Mouse (Mus musculus): ENCODE results near the gene Setdb1. TPM values are rescaled to one million over a fixed set of nuclear protein-coding genes. Genes with fewer than 3 reads are reported as not detected.

Gene Setdb1
- polyA plus RNA-seq, 1 experiment from 2014 or later = 16.7 TPM

- Histone ChIP-seq H3K9ac (0 out of 2 replicates have a peak overlapping the region, but pooled peaks have one; percentile 28), H3K4me2 (peak overlapping the region; percentile 50), H3K27me3 (no peaks in the 10 kb centered on the region), H3K36me3 (peaks cover 26% of the 10 kb centered on the region), H3K4me3 (peak overlapping the region; percentile 20), H3K9me3 (replicated peaks) (no peaks in the 10 kb centered on the region), H3K4me1 (replicated peaks) (peaks cover 40% of the 10 kb centered on the region), H3K27ac (peak overlapping the region; percentile 71)
- no peak for ATAC-seq (replicated peaks; ENCODE audit: insufficient number of reproducible peaks, insufficient read depth, low FRiP score, low read depth)
- WGBS = 12% methylated on average over 12 of the region's 12 CpGs
Measured at GRCm38 (mm10) chr3:95317414-95318080, 39.5 kb downstream of the Setdb1 start.

- Histone ChIP-seq H3K4me2 (peak overlapping the region; percentile 92), H3K4me1 (replicated peaks) (peaks cover 42% of the 10 kb centered on the region), H3K9ac (peak overlapping the region; percentile 98), H3K4me3 (peak overlapping the region; percentile 94), H3K36me3 (peaks cover 11% of the 10 kb centered on the region), H3K27me3 (no peaks in the 10 kb centered on the region), H3K27ac (peak overlapping the region; percentile 98), H3K9me3 (replicated peaks) (no peaks in the 10 kb centered on the region)
- ATAC-seq (replicated peaks; ENCODE audit: insufficient number of reproducible peaks, insufficient read depth, low FRiP score, low read depth) = no peak
- 8% methylated on average over 9 of the region's 9 CpGs for WGBS
Measured at GRCm38 (mm10) chr3:95315844-95316550, 41.0 kb downstream of the Setdb1 start.

DNA sequence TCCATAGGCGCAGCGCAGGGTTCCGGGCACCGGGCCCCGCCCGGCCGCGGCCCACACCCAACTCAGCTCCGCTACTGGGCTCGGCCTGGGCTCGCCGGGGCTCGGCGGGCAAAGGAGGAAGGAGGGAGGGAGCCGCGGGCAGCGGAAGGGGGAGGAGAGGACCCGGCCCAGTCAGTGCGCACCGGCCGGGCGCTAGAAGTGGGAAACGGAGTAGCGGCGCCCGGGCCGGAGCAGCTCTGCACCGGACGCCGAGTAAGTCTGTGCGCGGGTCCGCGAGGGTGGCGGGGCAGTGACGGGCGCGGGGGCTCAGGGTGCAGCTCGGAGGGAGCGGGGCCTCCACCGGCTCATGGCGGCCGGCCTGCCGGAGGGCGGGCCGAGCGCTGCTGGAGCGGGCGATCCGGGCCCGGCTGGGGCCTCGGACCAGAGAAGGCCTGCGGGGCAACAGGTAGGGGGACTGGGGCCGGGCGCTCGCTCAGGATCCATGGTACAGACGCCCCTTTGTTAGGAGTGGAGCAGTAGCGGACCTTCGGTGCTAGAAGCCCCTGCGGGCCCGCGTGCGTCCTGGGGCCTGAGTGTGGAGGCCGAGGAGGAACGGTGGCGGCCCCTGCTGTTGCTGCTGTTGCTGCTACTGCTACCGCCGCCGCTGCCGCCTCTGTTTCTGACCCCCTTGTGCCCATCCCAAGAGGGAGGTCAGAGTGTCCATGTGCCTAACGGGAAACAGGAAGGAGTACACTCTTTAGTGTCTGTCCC is 41.7 kb downstream of the Setdb1 start:
- H3K9ac ChIP-seq = peak overlapping the region; percentile 98
- ATAC-seq (replicated peaks; ENCODE audit: insufficient number of reproducible peaks, insufficient read depth, low FRiP score, low read depth) = peak; percentile 94
- peaks cover 3% of the 10 kb centered on the region for H3K36me3 ChIP-seq
- no peaks in the 10 kb centered on the region for H3K9me3 ChIP-seq (replicated peaks)
- peak overlapping the region; percentile 92 for H3K4me2 ChIP-seq
- H3K4me1 ChIP-seq (replicated peaks) = peaks cover 42% of the 10 kb centered on the region
- peak overlapping the region; percentile 94 for H3K4me3 ChIP-seq
- no peaks in the 10 kb centered on the region for H3K27me3 ChIP-seq
- whole genome bisulfite sequencing = under 1% methylated on average over 71 of the region's 71 CpGs
- H3K27ac ChIP-seq = peak overlapping the region; percentile 98

- Histone ChIP-seq H3K9ac (peak within 1 kb of the TSS; percentile 98), H3K27ac (peak within 1 kb of the TSS; percentile 98), H3K4me3 (peak within 1 kb of the TSS; percentile 94), H3K4me1 (replicated peaks) (peaks cover 42% of the 10 kb centered on the region), H3K4me2 (peak within 1 kb of the TSS; percentile 92), H3K9me3 (replicated peaks) (no peaks in the 10 kb centered on the region), H3K36me3 (no peaks in the 10 kb centered on the region), H3K27me3 (no peaks in the 10 kb centered on the region)
- ATAC-seq (replicated peaks; ENCODE audit: insufficient number of reproducible peaks, insufficient read depth, low FRiP score, low read depth) = no peak
- 5% methylated on average over 27 of the region's 27 CpGs for WGBS
Measured at GRCm38 (mm10) chr3:95314486-95315093, 42.4 kb downstream of the Setdb1 start, which contains the start of gene Cers2. Gene Cers2, plus strand, starts transcription at chr3:95314791.

DNA sequence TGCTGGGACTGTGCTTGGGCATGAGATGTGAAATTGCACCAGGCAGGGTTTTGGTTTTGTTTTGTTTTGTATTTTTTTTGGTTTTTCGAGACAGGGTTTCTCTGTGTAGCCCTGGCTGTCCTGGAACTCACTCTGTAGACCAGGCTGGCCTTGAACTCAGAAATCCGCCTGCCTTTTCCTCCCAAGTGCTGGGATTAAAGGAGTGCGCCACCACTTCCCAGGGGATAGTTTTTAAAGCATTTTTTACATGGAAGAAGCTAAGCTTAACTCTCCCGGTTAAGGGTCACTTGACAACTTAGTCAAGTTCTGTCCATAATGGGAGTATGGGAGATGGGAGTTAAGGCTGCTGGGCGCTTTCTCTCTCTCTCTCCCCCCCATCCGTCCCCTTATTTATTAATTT is 42.9 kb downstream of the Setdb1 start:
- peak overlapping the region; percentile 92 for H3K4me2 ChIP-seq
- ATAC-seq (replicated peaks; ENCODE audit: insufficient number of reproducible peaks, insufficient read depth, low FRiP score, low read depth) = no peak
- no peaks in the 10 kb centered on the region for H3K36me3 ChIP-seq
- H3K9me3 ChIP-seq (replicated peaks) = no peaks in the 10 kb centered on the region
- H3K4me3 ChIP-seq = peak overlapping the region; percentile 94
- H3K27me3 ChIP-seq = no peaks in the 10 kb centered on the region
- H3K27ac ChIP-seq = no peak overlapping the region
- WGBS = 72% methylated on average over 6 of the region's 6 CpGs
- no peak overlapping the region for H3K9ac ChIP-seq
- peaks cover 39% of the 10 kb centered on the region for H3K4me1 ChIP-seq (replicated peaks)

GRCm38 (mm10) chr3:95313476-95313875 is 43.5 kb downstream of the Setdb1 start:
- H3K27me3 ChIP-seq = no peaks in the 10 kb centered on the region
- H3K4me1 ChIP-seq (replicated peaks) = peaks cover 33% of the 10 kb centered on the region
- no peaks in the 10 kb centered on the region for H3K9me3 ChIP-seq (replicated peaks)
- H3K36me3 ChIP-seq = no peaks in the 10 kb centered on the region
- WGBS = 49% methylated on average over 7 of the region's 7 CpGs
- no peak overlapping the region for H3K4me3 ChIP-seq
- no peak overlapping the region for H3K9ac ChIP-seq
- no peak overlapping the region for H3K27ac ChIP-seq
- ATAC-seq (replicated peaks; ENCODE audit: insufficient number of reproducible peaks, insufficient read depth, low FRiP score, low read depth) = no peak
- no peak overlapping the region for H3K4me2 ChIP-seq

DNA sequence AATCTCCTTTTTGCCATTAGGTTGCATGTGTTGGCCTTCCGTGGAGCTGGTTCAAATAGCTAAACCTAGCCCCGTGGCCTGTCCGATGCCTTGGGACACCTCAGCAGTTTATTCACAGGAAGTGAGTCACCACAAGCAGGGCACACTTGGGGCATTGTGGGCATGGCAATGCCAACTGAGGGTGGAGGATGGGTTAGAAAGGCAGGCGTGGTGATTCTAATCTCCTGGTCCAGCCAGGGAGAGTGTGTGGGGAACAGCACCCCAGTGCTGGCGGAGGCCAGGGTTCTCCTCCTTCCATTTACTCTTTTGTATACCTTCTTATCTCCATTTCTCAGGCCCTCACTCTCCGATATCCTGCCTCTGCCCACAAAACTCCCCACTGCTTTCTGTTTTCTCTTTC is 44.4 kb downstream of the Setdb1 start:
- Histone ChIP-seq H3K36me3 (no peaks in the 10 kb centered on the region), H3K9ac (no peak overlapping the region), H3K27me3 (no peaks in the 10 kb centered on the region), H3K9me3 (replicated peaks) (no peaks in the 10 kb centered on the region), H3K4me1 (replicated peaks) (peaks cover 26% of the 10 kb centered on the region), H3K27ac (no peak overlapping the region), H3K4me3 (no peak overlapping the region), H3K4me2 (no peak overlapping the region)
- WGBS = 62% methylated on average over 6 of the region's 6 CpGs
- no peak for ATAC-seq (replicated peaks; ENCODE audit: insufficient number of reproducible peaks, insufficient read depth, low FRiP score, low read depth)

- Histone ChIP-seq H3K4me3 (no peak overlapping the region), H3K4me2 (no peak overlapping the region), H3K9ac (no peak overlapping the region), H3K27me3 (no peaks in the 10 kb centered on the region), H3K27ac (no peak overlapping the region), H3K9me3 (replicated peaks) (no peaks in the 10 kb centered on the region), H3K4me1 (replicated peaks) (peaks cover 20% of the 10 kb centered on the region), H3K36me3 (no peaks in the 10 kb centered on the region)
- 64% methylated on average over 9 of the region's 9 CpGs for WGBS
- ATAC-seq (replicated peaks; ENCODE audit: insufficient number of reproducible peaks, insufficient read depth, low FRiP score, low read depth) = no peak
Measured at GRCm38 (mm10) chr3:95310968-95311882, 45.8 kb downstream of the Setdb1 start.

- Histone ChIP-seq H3K9ac (no peak overlapping the region), H3K4me1 (replicated peaks) (peaks cover 14% of the 10 kb centered on the region), H3K27me3 (no peaks in the 10 kb centered on the region), H3K27ac (no peak overlapping the region), H3K36me3 (no peaks in the 10 kb centered on the region), H3K9me3 (replicated peaks) (no peaks in the 10 kb centered on the region), H3K4me2 (no peak overlapping the region), H3K4me3 (no peak overlapping the region)
- ATAC-seq (replicated peaks; ENCODE audit: insufficient number of reproducible peaks, insufficient read depth, low FRiP score, low read depth) = no peak
- 59% methylated on average over 3 of the region's 3 CpGs for WGBS
Measured at GRCm38 (mm10) chr3:95310496-95310895, 46.5 kb downstream of the Setdb1 start.

- no peaks in the 10 kb centered on the region for H3K9me3 ChIP-seq (replicated peaks)
- H3K4me2 ChIP-seq = no peak within 1 kb of the TSS
- no peak within 1 kb of the TSS for H3K4me3 ChIP-seq
- H3K27ac ChIP-seq = no peak within 1 kb of the TSS
- no peaks in the 10 kb centered on the region for H3K27me3 ChIP-seq
- H3K9ac ChIP-seq = no peak within 1 kb of the TSS
- ATAC-seq (replicated peaks; ENCODE audit: insufficient number of reproducible peaks, insufficient read depth, low FRiP score, low read depth) = 0 out of 2 replicates have a peak, but pooled peaks have one; percentile 41
- WGBS = 46% methylated on average over 7 of the region's 7 CpGs
- H3K36me3 ChIP-seq = no peaks in the 10 kb centered on the region
- peaks cover 7% of the 10 kb centered on the region for H3K4me1 ChIP-seq (replicated peaks)
Measured at GRCm38 (mm10) chr3:95307100-95307499, 49.9 kb downstream of the Setdb1 start, which contains the start of gene Anxa9. Gene Anxa9, minus strand, starts transcription at chr3:95307176.

Measured in heart, embryonic 15.5 days (tissue).